Mouse (Mus musculus): ENCODE data around the gene Gpr146. TPM values are rescaled to one million over a fixed set of nuclear protein-coding genes. Genes with fewer than 3 reads are reported as not detected.

Gene Gpr146
- polyA plus RNA-seq, 1 experiment from 2014 or later = 4.0 TPM

- Histone ChIP-seq H3K4me2 (ENCODE audit: low read length) (no peak overlapping the region), H3K9ac (ENCODE audit: low read depth, low read length) (no peak overlapping the region), H3K36me3 (ENCODE audit: control insufficient read depth, insufficient read depth, low read length) (peaks cover 48% of the 10 kb centered on the region), H3K27ac (ENCODE audit: low read depth, low read length) (no peak overlapping the region), H3K27me3 (replicated peaks; ENCODE audit: control insufficient read depth, insufficient read depth, low read length) (no peaks in the 10 kb centered on the region), H3K4me3 (ENCODE audit: low read length) (no peak overlapping the region), H3K9me3 (ENCODE audit: control insufficient read depth, low read length) (no peaks in the 10 kb centered on the region), H3K4me1 (ENCODE audit: control insufficient read depth, insufficient read depth, low read depth, low read length) (peaks cover 5% of the 10 kb centered on the region; the same call in 1 of the 2 replicates)
- no peak for ATAC-seq
- WGBS = 92% methylated on average over 3 of the region's 3 CpGs
These were observed 39.1 kb upstream of the Gpr146 start for GRCm38 (mm10) chr5:139338403-139338802.

- 0 out of 2 replicates have a peak overlapping the region, but pooled peaks have one; percentile 6 for H3K9ac ChIP-seq (ENCODE audit: low read depth, low read length)
- H3K4me2 ChIP-seq (ENCODE audit: low read length) = no peak overlapping the region
- no peak overlapping the region for H3K27ac ChIP-seq (ENCODE audit: low read depth, low read length)
- no peak overlapping the region for H3K4me3 ChIP-seq (ENCODE audit: low read length)
- peaks cover 48% of the 10 kb centered on the region for H3K36me3 ChIP-seq (ENCODE audit: control insufficient read depth, insufficient read depth, low read length)
- no peak for ATAC-seq
- no peaks in the 10 kb centered on the region for H3K27me3 ChIP-seq (replicated peaks; ENCODE audit: control insufficient read depth, insufficient read depth, low read length)
- peaks cover 9% of the 10 kb centered on the region for H3K4me1 ChIP-seq (ENCODE audit: control insufficient read depth, insufficient read depth, low read depth, low read length)
- WGBS = 74% methylated on average over 11 of the region's 11 CpGs
- H3K9me3 ChIP-seq (ENCODE audit: control insufficient read depth, low read length) = no peaks in the 10 kb centered on the region
These were observed 38.6 kb upstream of the Gpr146 start for GRCm38 (mm10) chr5:139338891-139339290.

- Histone ChIP-seq H3K9ac (ENCODE audit: low read depth, low read length) (peak overlapping the region; percentile 79), H3K27ac (ENCODE audit: low read depth, low read length) (no peak overlapping the region), H3K27me3 (replicated peaks; ENCODE audit: control insufficient read depth, insufficient read depth, low read length) (no peaks in the 10 kb centered on the region; the same call in 1 of the 2 replicates), H3K4me1 (ENCODE audit: control insufficient read depth, insufficient read depth, low read depth, low read length) (peaks cover 10% of the 10 kb centered on the region), H3K4me2 (ENCODE audit: low read length) (peak overlapping the region; percentile 84), H3K9me3 (ENCODE audit: control insufficient read depth, low read length) (no peaks in the 10 kb centered on the region), H3K4me3 (ENCODE audit: low read length) (peak overlapping the region; percentile 67), H3K36me3 (ENCODE audit: control insufficient read depth, insufficient read depth, low read length) (peaks cover 23% of the 10 kb centered on the region)
- whole genome bisulfite sequencing = 7% methylated on average over 12 of the region's 12 CpGs
- ATAC-seq = peak; percentile 70
These were observed 33.3 kb upstream of the Gpr146 start for GRCm38 (mm10) chr5:139344021-139344686.

- no peaks in the 10 kb centered on the region; the same call in 1 of the 2 replicates for H3K27me3 ChIP-seq (replicated peaks; ENCODE audit: control insufficient read depth, insufficient read depth, low read length)
- H3K9me3 ChIP-seq (ENCODE audit: control insufficient read depth, low read length) = no peaks in the 10 kb centered on the region
- 0% methylated on average over 33 of the region's 33 CpGs for WGBS
- H3K9ac ChIP-seq (ENCODE audit: low read depth, low read length) = peak overlapping the region; percentile 79
- H3K4me3 ChIP-seq (ENCODE audit: low read length) = peak overlapping the region; percentile 67
- H3K4me2 ChIP-seq (ENCODE audit: low read length) = peak overlapping the region; percentile 84
- H3K27ac ChIP-seq (ENCODE audit: low read depth, low read length) = peak overlapping the region; percentile 68
- H3K36me3 ChIP-seq (ENCODE audit: control insufficient read depth, insufficient read depth, low read length) = peaks cover 16% of the 10 kb centered on the region
- peak; percentile 92 for ATAC-seq
- H3K4me1 ChIP-seq (ENCODE audit: control insufficient read depth, insufficient read depth, low read depth, low read length) = peaks cover 10% of the 10 kb centered on the region
These were observed 32.7 kb upstream of the Gpr146 start for GRCm38 (mm10) chr5:139344687-139345363.

- Histone ChIP-seq H3K4me1 (ENCODE audit: control insufficient read depth, insufficient read depth, low read depth, low read length) (peaks cover 10% of the 10 kb centered on the region), H3K27ac (ENCODE audit: low read depth, low read length) (peak overlapping the region; percentile 67; the same call in 1 of the 2 replicates), H3K9ac (ENCODE audit: low read depth, low read length) (peak overlapping the region; percentile 47), H3K27me3 (replicated peaks; ENCODE audit: control insufficient read depth, insufficient read depth, low read length) (no peaks in the 10 kb centered on the region; the same call in 1 of the 2 replicates), H3K4me3 (ENCODE audit: low read length) (peak overlapping the region; percentile 67), H3K9me3 (ENCODE audit: control insufficient read depth, low read length) (no peaks in the 10 kb centered on the region), H3K36me3 (ENCODE audit: control insufficient read depth, insufficient read depth, low read length) (peaks cover 11% of the 10 kb centered on the region), H3K4me2 (ENCODE audit: low read length) (peak overlapping the region; percentile 84)
- peak; percentile 70 for ATAC-seq
- 11% methylated on average over 5 of the region's 5 CpGs for WGBS
These were observed 32.2 kb upstream of the Gpr146 start for GRCm38 (mm10) chr5:139345364-139345714.

GRCm38 (mm10) chr5:139347225-139347624 is 30.3 kb upstream of the Gpr146 start:
- Histone ChIP-seq H3K4me3 (ENCODE audit: low read length) (no peak overlapping the region), H3K27ac (ENCODE audit: low read depth, low read length) (no peak overlapping the region), H3K9me3 (ENCODE audit: control insufficient read depth, low read length) (no peaks in the 10 kb centered on the region), H3K4me1 (ENCODE audit: control insufficient read depth, insufficient read depth, low read depth, low read length) (peaks cover 10% of the 10 kb centered on the region), H3K36me3 (ENCODE audit: control insufficient read depth, insufficient read depth, low read length) (peaks cover 4% of the 10 kb centered on the region; the same call in 1 of the 2 replicates), H3K27me3 (replicated peaks; ENCODE audit: control insufficient read depth, insufficient read depth, low read length) (no peaks in the 10 kb centered on the region; the same call in 1 of the 2 replicates), H3K9ac (ENCODE audit: low read depth, low read length) (no peak overlapping the region), H3K4me2 (ENCODE audit: low read length) (no peak overlapping the region)
- ATAC-seq = no peak
- 47% methylated on average over 1 of the region's 1 CpGs for WGBS

- no peaks in the 10 kb centered on the region for H3K36me3 ChIP-seq (ENCODE audit: control insufficient read depth, insufficient read depth, low read length)
- ATAC-seq = no peak
- H3K4me3 ChIP-seq (ENCODE audit: low read length) = no peak overlapping the region
- no peaks in the 10 kb centered on the region; the same call in 1 of the 2 replicates for H3K27me3 ChIP-seq (replicated peaks; ENCODE audit: control insufficient read depth, insufficient read depth, low read length)
- WGBS = 82% methylated on average over 6 of the region's 6 CpGs
- H3K4me1 ChIP-seq (ENCODE audit: control insufficient read depth, insufficient read depth, low read depth, low read length) = no peaks in the 10 kb centered on the region
- no peak overlapping the region for H3K27ac ChIP-seq (ENCODE audit: low read depth, low read length)
- H3K9me3 ChIP-seq (ENCODE audit: control insufficient read depth, low read length) = no peaks in the 10 kb centered on the region
- H3K9ac ChIP-seq (ENCODE audit: low read depth, low read length) = no peak overlapping the region
- H3K4me2 ChIP-seq (ENCODE audit: low read length) = no peak overlapping the region
These were observed 27.8 kb upstream of the Gpr146 start for GRCm38 (mm10) chr5:139349713-139350112.

- no peak within 1 kb of the TSS for H3K4me3 ChIP-seq (ENCODE audit: low read length)
- WGBS = 54% methylated on average over 5 of the region's 5 CpGs
- no peak within 1 kb of the TSS for H3K4me2 ChIP-seq (ENCODE audit: low read length)
- no peaks in the 10 kb centered on the region for H3K36me3 ChIP-seq (ENCODE audit: control insufficient read depth, insufficient read depth, low read length)
- no peak within 1 kb of the TSS for H3K9ac ChIP-seq (ENCODE audit: low read depth, low read length)
- H3K27me3 ChIP-seq (replicated peaks; ENCODE audit: control insufficient read depth, insufficient read depth, low read length) = no peaks in the 10 kb centered on the region; the same call in 1 of the 2 replicates
- no peak within 1 kb of the TSS for H3K27ac ChIP-seq (ENCODE audit: low read depth, low read length)
- no peak for ATAC-seq
- no peaks in the 10 kb centered on the region for H3K9me3 ChIP-seq (ENCODE audit: control insufficient read depth, low read length)
- no peaks in the 10 kb centered on the region for H3K4me1 ChIP-seq (ENCODE audit: control insufficient read depth, insufficient read depth, low read depth, low read length)
These were observed 26.4 kb upstream of the Gpr146 start, which contains the start of gene Cox19 for GRCm38 (mm10) chr5:139351134-139351533. Gene Cox19 (minus strand): TSS chr5:139351418.

GRCm38 (mm10) chr5:139351628-139352027 is 25.9 kb upstream of the Gpr146 start:
- 40% methylated on average over 8 of the region's 8 CpGs for WGBS
- H3K27ac ChIP-seq (ENCODE audit: low read depth, low read length) = no peak overlapping the region
- no peaks in the 10 kb centered on the region for H3K4me1 ChIP-seq (ENCODE audit: control insufficient read depth, insufficient read depth, low read depth, low read length)
- H3K27me3 ChIP-seq (replicated peaks; ENCODE audit: control insufficient read depth, insufficient read depth, low read length) = no peaks in the 10 kb centered on the region; the same call in 1 of the 2 replicates
- H3K4me3 ChIP-seq (ENCODE audit: low read length) = no peak overlapping the region
- H3K36me3 ChIP-seq (ENCODE audit: control insufficient read depth, insufficient read depth, low read length) = no peaks in the 10 kb centered on the region
- H3K9me3 ChIP-seq (ENCODE audit: control insufficient read depth, low read length) = no peaks in the 10 kb centered on the region
- H3K9ac ChIP-seq (ENCODE audit: low read depth, low read length) = no peak overlapping the region
- no peak for ATAC-seq
- H3K4me2 ChIP-seq (ENCODE audit: low read length) = no peak overlapping the region
